Mouse (Mus musculus): ENCODE results near the gene Hmgb3. TPM values are rescaled to one million over a fixed set of nuclear protein-coding genes. Genes with fewer than 3 reads are reported as not detected.
"Not testable (repeated sequence)": the region's sequence is repeated elsewhere in the genome, so short reads cannot be mapped to it uniquely, and the experiment has no call there.

Gene Hmgb3
- polyA plus RNA-seq (2015; fragmentation: Nextera tagmentation; extraction: Ambion mirVana): 388 and 423 TPM in 2 replicates

DNA sequence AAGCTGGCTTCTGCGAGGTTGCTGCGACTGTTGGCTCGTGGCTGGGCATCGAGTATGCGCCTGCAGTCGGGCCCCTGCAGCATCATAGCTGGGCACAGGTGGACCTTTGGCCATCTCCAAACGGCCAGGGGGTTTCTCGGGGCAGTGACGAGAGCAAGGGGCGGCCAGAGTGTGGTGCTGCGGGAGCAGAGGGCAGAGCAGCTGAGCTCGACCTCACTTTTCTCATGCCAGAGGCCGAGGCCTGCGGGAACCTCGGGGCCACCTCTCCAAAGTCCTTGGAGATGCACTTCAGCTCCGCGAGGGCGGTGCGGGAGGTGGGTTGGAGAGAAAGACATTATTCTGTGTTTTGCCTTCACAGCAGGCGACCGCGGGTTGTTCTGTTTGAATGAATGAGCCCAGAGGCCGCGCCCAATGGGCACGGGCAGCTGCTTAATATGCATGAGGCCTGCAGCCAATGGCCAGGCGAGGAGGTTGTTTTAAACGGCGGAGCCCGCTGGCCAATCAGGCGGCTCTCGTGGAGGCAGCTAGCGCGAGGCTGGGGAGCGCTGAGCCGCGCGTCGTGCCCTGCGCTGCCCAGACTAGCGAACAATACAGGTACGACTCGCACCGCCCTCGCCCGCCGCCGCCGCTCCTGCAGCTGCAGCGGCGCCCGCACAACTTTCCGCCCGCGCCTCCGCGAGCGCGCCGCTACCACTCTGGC lies at the start of gene Hmgb3:
TSS of gene Hmgb3 (plus strand) at position 504 of the 700 bp plus-strand sequence.
- H3K9ac ChIP-seq: peak within 1 kb of the TSS; percentile 88
- no peaks in the 10 kb centered on the region for H3K9me3 ChIP-seq
- H3K36me3 ChIP-seq: peaks cover 4% of the 10 kb centered on the region; the same call in 1 of the 2 replicates
- H3K27me3 ChIP-seq: no peaks in the 10 kb centered on the region
- WGBS: 19% methylated on average over 36 of the region's 59 CpGs
- peak within 1 kb of the TSS; percentile 73 for H3K4me2 ChIP-seq (replicated peaks)
- H3K4me3 ChIP-seq: peak within 1 kb of the TSS; percentile 69
- H3K27ac ChIP-seq: peak within 1 kb of the TSS; percentile 96
- H3K4me1 ChIP-seq: no peaks in the 10 kb centered on the region
- peak; percentile 96 for ATAC-seq (ENCODE audit: low FRiP score, low read depth)

DNA sequence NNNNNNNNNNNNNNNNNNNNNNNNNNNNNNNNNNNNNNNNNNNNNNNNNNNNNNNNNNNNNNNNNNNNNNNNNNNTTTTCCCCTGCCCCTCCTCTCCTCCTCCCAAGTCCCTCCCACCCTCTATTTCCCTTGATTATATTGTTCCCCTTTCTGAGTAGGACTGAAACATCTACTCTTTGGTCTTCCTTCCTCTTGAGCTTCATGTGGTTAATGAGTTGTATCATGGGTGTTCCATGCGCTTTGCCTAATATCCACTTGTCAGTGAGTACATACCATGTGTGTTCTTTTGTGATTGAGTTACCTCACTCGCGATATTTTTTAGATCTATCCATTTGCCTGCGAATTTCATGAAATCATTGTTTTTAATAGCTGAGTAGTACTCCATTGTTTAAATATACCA lies 49.1 kb upstream of the Hmgb3 start:
- 89% methylated on average over 4 of the region's 4 CpGs for WGBS
- not testable (repeated sequence) for ATAC-seq (ENCODE audit: low FRiP score, low read depth)

DNA sequence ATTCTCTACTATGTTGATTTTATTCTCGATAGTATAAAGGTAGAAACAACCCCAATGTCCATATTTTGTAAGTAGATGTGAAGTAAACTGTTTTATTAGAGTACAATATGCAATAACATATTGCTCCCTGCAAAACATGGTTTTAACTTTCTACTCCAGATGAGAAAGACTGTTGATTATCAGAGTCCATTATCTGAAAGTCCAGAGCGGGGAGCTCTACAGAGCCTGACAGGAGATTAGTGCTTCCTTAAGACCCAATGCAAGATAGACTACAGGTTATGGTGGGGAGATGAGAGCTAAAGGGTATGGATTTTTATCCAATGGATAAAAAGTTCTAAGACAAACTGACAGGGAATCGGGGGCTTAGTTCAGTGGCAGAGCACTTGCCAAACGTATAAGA lies 36.5 kb upstream of the Hmgb3 start:
- Histone ChIP-seq H3K9ac (no peak overlapping the region), H3K9me3 (no peaks in the 10 kb centered on the region), H3K4me3 (no peak overlapping the region), H3K27ac (no peak overlapping the region), H3K36me3 (no peaks in the 10 kb centered on the region), H3K4me1 (no peaks in the 10 kb centered on the region), H3K4me2 (replicated peaks) (no peak overlapping the region), H3K27me3 (no peaks in the 10 kb centered on the region)
- 79% methylated on average over 4 of the region's 4 CpGs for WGBS
- no peak for ATAC-seq (ENCODE audit: low FRiP score, low read depth)

More for the DNA sequence above, 49.1 kb upstream of the Hmgb3 start:
- H3K27me3 ChIP-seq; H3K4me3 ChIP-seq; H3K27ac ChIP-seq; H3K9ac ChIP-seq; H3K9me3 ChIP-seq; H3K36me3 ChIP-seq; H3K4me1 ChIP-seq; H3K4me2 ChIP-seq (replicated peaks): not testable (repeated sequence)

DNA sequence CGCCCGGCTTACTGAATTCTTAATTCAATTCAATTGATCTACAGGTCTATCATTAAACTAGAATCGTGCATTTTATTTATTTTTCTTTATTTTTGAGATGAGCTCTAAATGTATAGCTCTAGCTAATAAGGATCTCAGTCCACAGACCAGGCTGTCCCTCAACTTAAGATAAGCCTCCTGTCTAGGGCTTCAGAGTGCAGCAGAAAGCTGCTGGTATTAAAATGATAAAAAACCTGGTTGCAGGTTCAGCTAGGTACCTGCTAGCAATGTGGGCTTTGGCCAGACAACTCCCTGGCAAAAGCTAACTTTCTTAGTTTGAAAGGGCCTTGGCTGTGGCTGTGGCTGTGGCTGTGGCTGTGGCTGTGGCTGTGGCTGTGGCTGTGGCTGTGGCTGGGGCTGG lies 32.8 kb upstream of the Hmgb3 start:
- no peaks in the 10 kb centered on the region for H3K36me3 ChIP-seq
- 95% methylated on average over 3 of the region's 3 CpGs for WGBS
- H3K4me2 ChIP-seq (replicated peaks): no peak overlapping the region
- no peaks in the 10 kb centered on the region for H3K9me3 ChIP-seq
- H3K4me3 ChIP-seq: no peak overlapping the region
- no peak overlapping the region for H3K9ac ChIP-seq
- ATAC-seq (ENCODE audit: low FRiP score, low read depth): no peak
- peaks cover 4% of the 10 kb centered on the region; the same call in 1 of the 2 replicates for H3K4me1 ChIP-seq
- H3K27ac ChIP-seq: no peak overlapping the region
- no peaks in the 10 kb centered on the region; the same call in 1 of the 2 replicates for H3K27me3 ChIP-seq

DNA sequence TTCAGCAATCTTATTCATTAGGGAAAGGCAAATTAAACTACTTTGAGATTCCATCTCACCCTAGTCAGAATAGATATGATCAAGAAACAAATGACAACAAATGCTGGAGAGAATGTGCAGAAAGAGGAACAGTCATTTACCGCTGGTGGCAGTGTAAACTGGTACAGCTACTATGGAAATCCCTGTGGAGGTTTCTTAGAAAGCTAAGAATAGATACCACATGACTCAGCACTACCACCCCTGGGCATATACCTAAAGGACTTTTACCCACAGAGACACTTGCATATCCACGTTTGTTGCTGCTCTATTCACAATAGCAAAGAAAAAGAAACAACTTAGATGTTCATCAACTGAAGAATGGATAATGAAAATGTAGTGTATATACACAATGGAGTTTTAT lies 31.4 kb upstream of the Hmgb3 start:
- no peaks in the 10 kb centered on the region for H3K36me3 ChIP-seq
- no peaks in the 10 kb centered on the region for H3K9me3 ChIP-seq
- no peak overlapping the region for H3K9ac ChIP-seq
- H3K4me3 ChIP-seq: no peak overlapping the region
- H3K27me3 ChIP-seq: no peaks in the 10 kb centered on the region; the same call in 1 of the 2 replicates
- peaks cover 10% of the 10 kb centered on the region; the same call in 1 of the 2 replicates for H3K4me1 ChIP-seq
- H3K4me2 ChIP-seq (replicated peaks): no peak overlapping the region
- H3K27ac ChIP-seq: no peak overlapping the region
- ATAC-seq (ENCODE audit: low FRiP score, low read depth): no peak
- 82% methylated on average over 2 of the region's 2 CpGs for WGBS

DNA sequence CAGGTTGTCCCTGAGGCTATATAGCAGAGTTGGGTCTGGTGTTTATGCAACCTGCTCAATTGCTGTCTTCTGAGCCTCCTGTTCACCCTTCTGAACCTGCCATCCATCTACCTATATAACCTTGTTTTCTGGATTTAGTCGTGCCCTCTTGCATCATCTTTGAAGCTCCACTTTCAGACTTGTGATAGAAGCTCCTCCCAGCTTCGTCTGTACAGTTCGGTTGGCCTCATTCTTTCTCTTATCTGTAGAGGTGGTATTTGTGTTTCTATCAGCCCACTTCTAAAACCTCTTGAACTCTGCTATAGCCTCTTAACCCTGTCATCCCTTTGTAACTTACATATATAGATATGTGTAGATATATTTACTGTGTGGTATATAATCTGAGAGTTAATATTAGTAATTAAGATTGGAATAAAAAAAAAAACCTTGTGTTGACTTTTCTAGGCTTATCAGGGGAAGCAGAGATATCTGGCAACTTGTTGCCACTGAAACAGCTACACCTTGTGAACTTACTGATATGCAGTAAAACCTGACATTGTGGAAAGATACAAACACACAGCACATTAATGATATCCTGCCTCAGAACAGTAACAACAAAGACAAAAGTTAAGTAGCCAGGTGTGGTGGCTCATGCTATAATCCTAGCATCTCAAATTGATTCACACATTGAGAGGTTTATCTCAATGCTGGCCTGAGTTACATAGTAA lies 30.0 kb upstream of the Hmgb3 start:
- H3K9me3 ChIP-seq: no peaks in the 10 kb centered on the region
- no peak overlapping the region for H3K27ac ChIP-seq
- H3K4me2 ChIP-seq (replicated peaks): no peak overlapping the region
- no peaks in the 10 kb centered on the region; the same call in 1 of the 2 replicates for H3K27me3 ChIP-seq
- 63% methylated on average over 3 of the region's 3 CpGs for WGBS
- peaks cover 10% of the 10 kb centered on the region; the same call in 1 of the 2 replicates for H3K4me1 ChIP-seq
- no peak overlapping the region for H3K4me3 ChIP-seq
- ATAC-seq (ENCODE audit: low FRiP score, low read depth): no peak
- no peaks in the 10 kb centered on the region for H3K36me3 ChIP-seq
- no peak overlapping the region for H3K9ac ChIP-seq

DNA sequence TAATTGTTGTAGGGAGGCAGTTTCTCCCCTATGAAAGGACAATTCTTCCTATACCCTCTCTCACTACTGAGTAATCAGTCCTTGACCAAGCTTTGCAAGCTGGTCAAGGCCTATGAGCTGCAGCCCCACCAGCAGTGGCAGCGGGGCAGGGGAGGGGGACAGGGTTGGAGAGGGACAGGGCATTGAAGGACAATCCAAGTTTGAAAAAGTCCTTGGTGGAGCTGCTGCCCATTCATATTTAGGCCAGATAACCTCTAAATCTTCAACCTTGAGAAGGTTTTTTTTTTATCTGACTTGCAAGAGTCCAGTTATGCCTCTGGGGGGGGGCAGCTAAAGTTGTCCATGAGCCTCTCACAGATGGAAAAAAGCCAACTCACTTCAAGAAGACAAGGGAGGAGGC lies 28.3 kb upstream of the Hmgb3 start:
- Histone ChIP-seq H3K27ac (no peak overlapping the region), H3K36me3 (no peaks in the 10 kb centered on the region), H3K9ac (no peak overlapping the region), H3K27me3 (no peaks in the 10 kb centered on the region; the same call in 1 of the 2 replicates), H3K4me2 (replicated peaks) (no peak overlapping the region), H3K4me1 (peaks cover 10% of the 10 kb centered on the region; the same call in 1 of the 2 replicates), H3K9me3 (no peaks in the 10 kb centered on the region), H3K4me3 (no peak overlapping the region)
- WGBS: 87% methylated on average over 1 of the region's 1 CpGs
- ATAC-seq (ENCODE audit: low FRiP score, low read depth): no peak

DNA sequence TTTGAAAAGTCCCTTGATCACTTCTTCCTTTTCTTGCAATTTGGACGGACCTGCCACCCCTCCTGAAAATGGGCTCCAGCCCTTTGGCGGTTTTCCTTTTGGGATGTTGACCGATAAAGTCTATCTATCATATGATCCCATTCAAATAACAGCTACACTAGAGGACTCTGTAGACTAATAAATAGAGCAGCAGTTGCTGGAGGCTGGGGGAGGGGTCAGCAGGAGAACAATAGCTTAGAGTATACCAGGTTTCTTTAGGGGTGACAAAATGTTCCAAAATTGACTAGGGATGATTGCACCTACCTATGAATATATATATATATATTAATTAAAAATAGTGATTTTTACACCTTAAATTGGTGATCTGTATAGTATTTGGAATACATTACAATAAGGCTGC lies 27.6 kb upstream of the Hmgb3 start:
- Histone ChIP-seq H3K9me3 (no peaks in the 10 kb centered on the region), H3K27me3 (no peaks in the 10 kb centered on the region; the same call in 1 of the 2 replicates), H3K4me3 (no peak overlapping the region), H3K36me3 (no peaks in the 10 kb centered on the region), H3K9ac (no peak overlapping the region), H3K4me1 (peaks cover 10% of the 10 kb centered on the region; the same call in 1 of the 2 replicates), H3K27ac (no peak overlapping the region), H3K4me2 (replicated peaks) (no peak overlapping the region)
- ATAC-seq (ENCODE audit: low FRiP score, low read depth): no peak
- 66% methylated on average over 3 of the region's 3 CpGs for WGBS

DNA sequence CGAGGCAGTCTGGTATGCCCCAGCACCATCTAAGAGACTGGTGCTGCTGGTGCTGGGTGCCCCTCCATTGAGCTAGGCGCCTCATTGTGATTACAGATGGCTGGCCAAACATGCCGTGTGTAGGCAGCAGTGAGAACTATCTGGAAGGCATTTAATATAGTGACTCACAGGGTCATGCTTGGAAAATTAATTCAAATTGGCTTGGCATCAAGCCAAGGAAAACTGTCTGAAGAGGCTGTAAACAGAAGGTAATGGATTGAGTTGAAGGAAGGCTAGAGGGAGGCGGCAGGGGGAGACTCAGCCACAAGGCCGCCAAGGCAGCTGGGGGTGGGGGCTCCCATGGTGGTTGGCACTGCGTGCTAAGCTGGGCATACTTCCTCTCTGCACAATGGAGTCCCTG lies 27.1 kb upstream of the Hmgb3 start:
- H3K4me3 ChIP-seq: no peak overlapping the region
- no peaks in the 10 kb centered on the region for H3K9me3 ChIP-seq
- no peak overlapping the region for H3K27ac ChIP-seq
- H3K9ac ChIP-seq: no peak overlapping the region
- H3K36me3 ChIP-seq: no peaks in the 10 kb centered on the region
- H3K4me2 ChIP-seq (replicated peaks): no peak overlapping the region
- WGBS: 35% methylated on average over 6 of the region's 6 CpGs
- H3K27me3 ChIP-seq: no peaks in the 10 kb centered on the region; the same call in 1 of the 2 replicates
- peak; percentile 81 for ATAC-seq (ENCODE audit: low FRiP score, low read depth)
- H3K4me1 ChIP-seq: peaks cover 10% of the 10 kb centered on the region; the same call in 1 of the 2 replicates

DNA sequence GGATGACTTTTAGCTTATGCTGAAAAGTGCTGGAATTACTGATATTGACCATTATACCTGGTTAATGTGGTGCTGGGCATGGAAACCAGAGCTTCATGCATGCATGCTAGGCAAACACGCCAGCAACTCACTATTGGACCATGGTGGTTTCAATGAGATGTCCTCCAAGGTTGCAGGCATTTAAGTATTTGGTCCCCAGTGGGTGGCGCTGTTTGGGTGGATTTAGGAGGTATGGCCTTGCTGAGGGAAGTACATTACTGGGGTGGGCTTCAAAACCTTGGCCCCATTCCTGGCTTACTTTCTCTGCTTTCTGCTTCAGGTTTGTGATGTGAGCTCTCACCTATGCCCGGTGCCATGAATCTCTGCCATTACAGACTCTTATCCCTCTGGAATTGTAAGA lies 23.1 kb upstream of the Hmgb3 start:
- no peak overlapping the region for H3K4me3 ChIP-seq
- 57% methylated on average over 3 of the region's 3 CpGs for WGBS
- no peak overlapping the region for H3K4me2 ChIP-seq (replicated peaks)
- H3K36me3 ChIP-seq: no peaks in the 10 kb centered on the region
- ATAC-seq (ENCODE audit: low FRiP score, low read depth): no peak
- no peaks in the 10 kb centered on the region for H3K9me3 ChIP-seq
- no peak overlapping the region for H3K27ac ChIP-seq
- H3K4me1 ChIP-seq: peaks cover 9% of the 10 kb centered on the region; the same call in 1 of the 2 replicates
- H3K27me3 ChIP-seq: peaks cover 4% of the 10 kb centered on the region; the same call in 1 of the 2 replicates
- H3K9ac ChIP-seq: no peak overlapping the region

DNA sequence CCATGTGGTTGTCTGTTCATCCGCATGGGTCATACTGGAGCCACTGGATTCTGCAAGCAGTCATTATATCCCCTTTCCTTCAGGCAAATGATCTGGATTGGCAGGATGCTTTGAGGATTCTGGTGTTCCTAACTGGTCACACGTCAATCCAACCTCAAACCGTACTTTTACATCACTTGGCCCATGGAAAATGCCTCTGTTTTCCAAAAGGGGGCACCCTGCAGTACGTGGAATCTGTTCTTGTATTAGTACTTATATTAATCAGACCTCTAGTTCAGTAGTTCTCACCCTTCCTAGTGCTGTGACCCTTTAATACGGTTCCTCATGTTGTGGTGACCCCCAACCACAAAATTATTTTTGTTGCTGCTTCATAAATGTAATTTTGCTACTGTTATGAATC lies 21.6 kb upstream of the Hmgb3 start:
- no peak overlapping the region for H3K9ac ChIP-seq
- no peak for ATAC-seq (ENCODE audit: low FRiP score, low read depth)
- no peaks in the 10 kb centered on the region for H3K4me1 ChIP-seq
- H3K9me3 ChIP-seq: no peaks in the 10 kb centered on the region
- 0 out of 2 replicates have a peak, but pooled peaks cover 4% of the 10 kb centered on the region for H3K27me3 ChIP-seq
- no peak overlapping the region for H3K4me3 ChIP-seq
- WGBS: 79% methylated on average over 5 of the region's 5 CpGs
- no peaks in the 10 kb centered on the region for H3K36me3 ChIP-seq
- H3K4me2 ChIP-seq (replicated peaks): no peak overlapping the region
- no peak overlapping the region for H3K27ac ChIP-seq

DNA sequence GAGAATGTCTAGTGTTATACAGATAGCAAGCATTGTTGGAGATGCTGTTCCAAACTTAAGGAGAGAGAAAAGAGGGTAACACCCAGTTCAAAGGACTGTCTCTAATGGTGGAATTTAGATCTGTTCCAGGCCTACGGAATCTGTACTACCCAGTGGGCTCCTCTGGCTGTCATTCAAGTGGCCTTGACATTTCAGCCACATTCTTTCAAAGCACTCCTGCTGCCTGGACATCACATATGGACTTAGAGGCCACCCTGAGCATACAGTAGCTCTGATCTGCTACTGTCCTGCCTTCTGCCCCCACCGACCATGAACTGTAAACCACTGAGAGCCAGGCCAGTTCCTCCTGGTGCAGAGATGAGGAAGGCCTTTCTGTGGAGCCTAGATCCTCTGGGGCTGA lies 17.9 kb upstream of the Hmgb3 start:
- ATAC-seq (ENCODE audit: low FRiP score, low read depth): no peak
- no peaks in the 10 kb centered on the region for H3K4me1 ChIP-seq
- 0 out of 2 replicates have a peak, but pooled peaks cover 4% of the 10 kb centered on the region for H3K27me3 ChIP-seq
- H3K4me2 ChIP-seq (replicated peaks): no peak overlapping the region
- H3K9ac ChIP-seq: no peak overlapping the region
- H3K27ac ChIP-seq: no peak overlapping the region
- no peak overlapping the region for H3K4me3 ChIP-seq
- H3K36me3 ChIP-seq: no peaks in the 10 kb centered on the region
- WGBS: 53% methylated on average over 2 of the region's 2 CpGs
- H3K9me3 ChIP-seq: no peaks in the 10 kb centered on the region
